In genomic region chr1:167938176-167938575, GRCm38 (mm10) we compare ENCODE assay signal across 16 mouse cellular contexts.
DNase-seq lines count a peak whose midpoint lies in the region; ATAC-seq and TF ChIP-seq lines count a peak whose summit lies in the region.
"Had no signal": no experiment of that assay in that cellular context is flagged by ENCODE, and none has a peak within 500 bp of the region (broad histone marks: within the 10 kb centered on the region; RNA-seq: fewer than 3 reads in every experiment).

No protein-coding gene starts in this region.

- H3K9ac ChIP-seq in intestine, postnatal 0 days (ENCODE audit: low read depth, low read length): no peak overlapping the region
- no peak overlapping the region for H3K9ac ChIP-seq in intestine, embryonic 15.5 days
- H3K9ac ChIP-seq in lung, postnatal 0 days (replicated peaks; ENCODE audit: low read depth): no peak overlapping the region
- H3K9ac ChIP-seq: forebrain, embryonic 13.5 days; kidney, embryonic 15.5 days; limb, embryonic 12.5 days; liver, embryonic 15.5 days had no signal

- no peaks in the 10 kb centered on the region for H3K4me1 ChIP-seq in intestine, postnatal 0 days (replicated peaks; ENCODE audit: control insufficient read depth, insufficient read depth, low read length)
- no peaks in the 10 kb centered on the region for H3K4me1 ChIP-seq in intestine, embryonic 15.5 days (replicated peaks)
- no peaks in the 10 kb centered on the region for H3K4me1 ChIP-seq in lung, postnatal 0 days (ENCODE audit: insufficient read depth, low read depth, low read length)
- H3K4me1 ChIP-seq: kidney, embryonic 15.5 days; limb, embryonic 12.5 days; liver, embryonic 15.5 days had no signal

- no peak overlapping the region for H3K27ac ChIP-seq in intestine, postnatal 0 days (ENCODE audit: low read depth, low read length)
- H3K27ac ChIP-seq in intestine, embryonic 15.5 days: no peak overlapping the region
- no peak overlapping the region for H3K27ac ChIP-seq in lung, postnatal 0 days (ENCODE audit: low read length)
- H3K27ac ChIP-seq: forebrain, embryonic 13.5 days; kidney, embryonic 15.5 days; limb, embryonic 12.5 days; liver, embryonic 15.5 days had no signal

- 75% methylated on average over 2 of the region's 2 CpGs for WGBS in intestine, postnatal 0 days
- WGBS in intestine, embryonic 15.5 days: 73% methylated on average over 2 of the region's 2 CpGs
- 67% methylated on average over 2 of the region's 2 CpGs for whole genome bisulfite sequencing in lung, postnatal 0 days

- DNase-seq in lung, postnatal 0 days (ENCODE audit: low spot score): no peak
- DNase-seq in lung, adult 18-20 months: no peak
- peak; percentile 53 for DNase-seq in R1 (ENCODE audit: low read depth, low spot score)
- peak; percentile 18 for DNase-seq in retina, postnatal 1 day
- no peak for DNase-seq in thymus, postnatal 14 days
- DNase-seq: adrenal gland, postnatal 25 days; cerebellum, adult 2 months; heart, adult 18-20 months; right cerebral cortex, postnatal 14 days had no signal

- TF ChIP-seq CTCF in intestine, postnatal 0 days (IDR thresholded peaks at IDR 0.05; ENCODE audit: low read depth): peak; percentile 31
- TF ChIP-seq CTCF in lung, postnatal 0 days (IDR thresholded peaks at IDR 0.05): peak; percentile 34

- no peak overlapping the region for H3K4me3 ChIP-seq in intestine, postnatal 0 days (ENCODE audit: low read depth, low read length)
- no peak overlapping the region for H3K4me3 ChIP-seq in intestine, embryonic 15.5 days (replicated peaks)
- H3K4me3 ChIP-seq in lung, postnatal 0 days (ENCODE audit: low read depth, low read length): no peak overlapping the region
- H3K4me3 ChIP-seq: forebrain, embryonic 13.5 days; kidney, embryonic 15.5 days; limb, embryonic 12.5 days; liver, embryonic 15.5 days had no signal

- no peak for TF ChIP-seq EP300 in lung, postnatal 0 days (IDR thresholded peaks at IDR 0.05)

- H3K27me3 ChIP-seq in intestine, postnatal 0 days (replicated peaks; ENCODE audit: control insufficient read depth, insufficient read depth, low read length): no peaks in the 10 kb centered on the region
- H3K27me3 ChIP-seq in intestine, embryonic 15.5 days (replicated peaks): no peaks in the 10 kb centered on the region
- H3K27me3 ChIP-seq in lung, postnatal 0 days (replicated peaks; ENCODE audit: insufficient read depth, low read length): no peaks in the 10 kb centered on the region
- H3K27me3 ChIP-seq: forebrain, embryonic 13.5 days; liver, embryonic 15.5 days had no signal

- no peak overlapping the region for H3K4me2 ChIP-seq in intestine, postnatal 0 days (replicated peaks; ENCODE audit: low read depth)
- no peak overlapping the region for H3K4me2 ChIP-seq in intestine, embryonic 15.5 days (replicated peaks)
- H3K4me2 ChIP-seq in lung, postnatal 0 days (replicated peaks; ENCODE audit: low read depth, low read length): no peak overlapping the region
- H3K4me2 ChIP-seq: forebrain, embryonic 13.5 days; kidney, embryonic 15.5 days; limb, embryonic 12.5 days; liver, embryonic 15.5 days had no signal

- no peaks in the 10 kb centered on the region for H3K36me3 ChIP-seq in intestine, postnatal 0 days (ENCODE audit: control insufficient read depth, insufficient read depth)
- H3K36me3 ChIP-seq in intestine, embryonic 15.5 days: no peaks in the 10 kb centered on the region
- H3K36me3 ChIP-seq in lung, postnatal 0 days (ENCODE audit: insufficient read depth, low read length): no peaks in the 10 kb centered on the region
- H3K36me3 ChIP-seq: kidney, embryonic 15.5 days; limb, embryonic 12.5 days; liver, embryonic 15.5 days had no signal

- no peaks in the 10 kb centered on the region for H3K9me3 ChIP-seq in intestine, postnatal 0 days (ENCODE audit: control insufficient read depth)
- H3K9me3 ChIP-seq in intestine, embryonic 15.5 days: no peaks in the 10 kb centered on the region
- no peaks in the 10 kb centered on the region for H3K9me3 ChIP-seq in lung, postnatal 0 days (ENCODE audit: low read length)
- H3K9me3 ChIP-seq: forebrain, embryonic 13.5 days; kidney, embryonic 15.5 days; limb, embryonic 12.5 days; liver, embryonic 15.5 days had no signal

- ATAC-seq in intestine, postnatal 0 days: no peak
- no peak for ATAC-seq in intestine, embryonic 15.5 days
- no peak for ATAC-seq in lung, postnatal 0 days
- ATAC-seq: CD4-positive, CD25-positive, alpha-beta regulatory T cell, adult 4 months; forebrain, embryonic 13.5 days had no signal

Comparison
In these comparisons a context has a peak if more than half of its experiments do, and no peak if none do; other contexts are left out.
1. DNase-seq: peak in R1 (single experiment) and retina, postnatal 1 day (single experiment); none in lung, postnatal 0 days (single experiment), lung, adult 18-20 months (0 of 2) and thymus, postnatal 14 days (single experiment).